Mouse (Mus musculus) cerebellum, adult 2 months (tissue): ENCODE results near the gene Zfp637.

ENCODE experiments used
- CTCF ChIP-seq: fragments of 200-500 bp; IDR thresholded peaks from 2 replicates; pipeline ENCODE4 v1.5.1; 2011; ENCODE audit warnings: low read depth, mild to moderate bottlenecking, control low read depth, low read length, moderate library complexity, borderline replicate concordance; ENCODE audit not compliant: insufficient read depth
- POLR2A ChIP-seq: fragments of 200-500 bp; IDR thresholded peaks from 2 replicates; pipeline ENCODE4 v1.6.1; 2011; ENCODE audit warnings: low read length, control low read depth, borderline replicate concordance; ENCODE audit not compliant: insufficient read depth

- no peak for TF ChIP-seq CTCF
- TF ChIP-seq POLR2A, result no peak
Measured at GRCm38 (mm10) chr6:117893435-117893834, 52.5 kb downstream of the Zfp637 start.
